Mouse (Mus musculus): ENCODE measurements at regions not wholly inside any gene's neighbourhood (a gene's known extent, or its start where the extent isn't known, plus 50 kb on each side); places are given as distances from the start of the nearest gene placed in this dataset.

DNA sequence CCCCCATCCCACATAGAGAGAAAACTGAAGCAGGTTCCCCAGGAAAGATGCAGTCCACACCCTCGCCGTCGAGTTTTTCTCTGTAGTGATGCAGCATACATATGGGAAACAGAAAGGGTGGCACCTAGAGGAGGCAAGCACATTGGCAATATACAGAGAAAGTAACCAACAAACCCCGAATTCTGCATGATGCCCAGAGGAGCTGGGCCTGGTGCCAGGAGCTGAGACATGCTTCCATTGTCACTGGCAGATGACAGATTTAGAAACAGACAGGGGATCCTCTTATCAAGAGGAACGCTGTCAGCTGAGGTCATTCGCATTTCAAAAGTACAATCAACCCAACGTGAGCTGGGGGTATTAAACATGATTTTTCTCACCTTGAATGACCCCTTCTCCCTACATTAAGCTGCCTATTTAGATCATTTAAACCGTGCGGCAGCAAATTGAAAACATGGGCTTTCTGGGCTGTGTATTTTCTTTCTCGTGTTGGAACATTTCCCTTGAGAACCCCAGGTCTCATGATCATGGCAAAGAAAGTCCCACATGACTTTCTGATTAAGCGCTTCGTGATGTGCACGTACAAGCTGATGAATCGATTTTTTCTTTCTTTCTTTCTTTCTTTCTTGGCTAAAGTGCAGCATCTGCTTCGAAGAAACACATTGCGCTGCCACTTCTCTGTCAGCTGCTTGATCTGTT lies 118.4 kb upstream of the Rnaseh2b start:
- in situ Hi-C loops (cut with MseI, MboI) = no loop called here

DNA sequence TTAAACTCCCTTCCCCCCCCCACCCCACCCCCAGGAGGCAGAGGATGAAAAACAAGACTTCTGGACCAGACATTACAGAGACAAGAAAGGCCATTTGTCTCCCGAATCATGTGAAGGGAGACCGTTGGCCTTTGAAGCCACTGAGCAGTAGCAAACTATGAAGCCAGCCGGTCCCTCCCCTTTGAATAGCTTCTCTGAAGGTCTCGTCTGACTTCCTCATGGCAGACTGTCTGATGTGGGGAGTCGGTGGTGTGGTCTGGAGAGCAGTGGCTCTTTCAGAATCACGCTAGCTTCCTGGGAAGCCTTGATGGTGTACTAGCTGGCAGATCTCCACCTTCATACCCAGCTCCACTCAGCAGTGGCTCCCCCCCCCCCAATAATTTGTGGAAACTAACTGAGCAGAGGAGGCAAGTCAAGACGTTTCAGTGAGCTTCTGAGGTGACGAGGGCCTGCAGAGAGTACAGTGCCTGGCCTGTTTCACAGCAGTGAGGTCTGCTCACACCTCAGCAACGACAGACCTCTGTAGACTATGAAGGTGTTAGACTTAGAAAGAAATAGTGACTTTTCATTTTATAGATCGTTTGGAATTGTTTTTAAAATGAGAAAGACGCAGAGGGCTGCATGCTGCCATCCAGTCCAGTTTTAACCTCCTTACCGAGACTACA lies 116.9 kb upstream of the Rnaseh2b start:
- in situ Hi-C loops (cut with MseI, MboI) = no loop called here

DNA sequence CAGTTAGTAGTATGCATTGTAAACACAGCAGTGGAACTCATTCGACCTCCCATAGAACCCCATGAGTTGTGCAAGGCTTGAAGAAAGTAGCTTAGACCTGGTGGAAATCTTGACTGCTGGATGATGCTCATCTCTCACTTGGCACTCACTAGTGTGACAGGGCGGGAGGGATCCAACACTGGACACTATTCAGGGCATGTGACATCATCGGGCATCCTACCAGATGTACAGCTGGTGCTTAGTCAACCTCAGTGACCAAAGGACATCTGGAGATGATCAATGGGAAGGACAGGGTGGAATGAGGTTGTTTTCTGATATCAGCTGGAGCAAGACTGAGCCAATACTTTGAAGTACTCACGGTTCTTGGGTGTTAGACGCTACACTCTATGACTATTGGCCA lies 114.9 kb upstream of the Rnaseh2b start:
- in situ Hi-C loops (cut with MseI, MboI) = no loop called here

DNA sequence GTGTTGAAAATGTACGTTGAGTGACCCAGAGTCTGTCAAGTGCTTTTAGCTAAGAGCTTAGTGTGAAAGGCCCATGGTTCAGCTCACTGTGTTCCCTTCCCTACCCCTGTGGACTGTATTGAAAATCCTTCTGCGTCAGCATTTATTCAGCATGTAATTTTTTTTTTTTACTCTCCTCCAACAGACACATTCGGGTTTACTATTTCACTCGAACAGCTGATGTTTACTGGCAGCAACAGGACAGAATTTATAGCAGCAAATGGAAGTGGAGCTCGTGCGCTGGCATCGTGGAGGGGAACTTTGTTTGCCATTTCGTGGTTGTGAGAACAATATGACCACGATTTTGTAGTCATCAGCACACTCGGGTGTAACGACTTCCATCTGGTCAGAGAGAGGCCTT lies 105.0 kb upstream of the Rnaseh2b start:
- in situ Hi-C loops (cut with MseI, MboI) = no loop called here

DNA sequence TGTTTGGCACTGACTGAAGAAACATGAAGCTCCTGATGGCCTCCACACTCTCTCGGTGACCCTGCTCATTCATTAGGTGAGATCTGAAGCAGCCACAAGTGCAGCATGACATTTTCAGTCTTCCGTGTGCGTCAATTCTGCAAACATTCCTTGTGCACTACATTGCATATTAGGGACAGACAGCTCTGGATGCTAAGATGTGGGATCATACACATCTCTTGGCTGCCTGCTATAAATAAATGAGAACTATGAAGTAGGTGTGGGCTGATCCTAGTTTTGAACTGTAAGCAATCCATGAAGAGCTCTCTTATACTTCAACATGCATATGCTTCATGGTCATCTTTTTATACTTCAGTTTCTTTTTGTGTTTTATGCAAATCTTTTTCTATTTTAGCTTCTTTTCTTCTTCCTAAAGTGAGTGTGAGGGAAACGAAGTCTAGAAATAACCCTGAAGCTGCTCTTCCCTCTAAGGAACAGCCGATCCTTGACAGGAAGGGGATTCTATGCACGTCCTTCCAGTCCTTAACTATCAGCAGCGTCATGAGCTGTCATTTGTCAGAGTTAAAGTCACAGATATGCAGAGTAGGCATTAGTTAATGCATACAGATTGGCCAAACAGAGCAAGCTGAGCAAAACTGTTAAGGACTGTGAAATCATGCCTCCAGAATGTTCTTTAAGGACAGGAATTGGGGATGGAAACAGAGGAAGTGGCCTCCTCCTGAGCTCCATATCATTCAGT lies 104.1 kb upstream of the Rnaseh2b start:
- in situ Hi-C loops (cut with MseI, MboI) = no loop called here

DNA sequence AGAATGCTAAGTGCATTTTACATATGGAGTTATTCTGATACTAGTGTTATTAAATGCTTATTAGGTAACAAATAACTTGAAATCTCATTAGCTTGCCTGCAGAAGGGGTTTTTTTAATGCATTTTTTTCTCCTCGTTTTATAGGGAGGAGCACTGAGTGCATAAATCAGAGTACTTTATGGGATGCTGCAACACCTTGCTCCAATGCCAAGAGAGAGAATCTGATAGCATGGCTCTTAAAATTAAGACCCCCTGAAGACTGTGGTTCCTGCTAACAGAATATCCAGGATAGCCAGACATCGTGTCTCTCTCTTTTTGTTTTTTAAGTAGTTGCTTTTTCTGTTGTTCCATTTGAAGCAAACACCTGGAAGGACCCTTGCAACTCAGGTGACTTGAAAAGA lies 100.8 kb upstream of the Rnaseh2b start:
- in situ Hi-C loops (cut with MseI, MboI) = no loop called here

DNA sequence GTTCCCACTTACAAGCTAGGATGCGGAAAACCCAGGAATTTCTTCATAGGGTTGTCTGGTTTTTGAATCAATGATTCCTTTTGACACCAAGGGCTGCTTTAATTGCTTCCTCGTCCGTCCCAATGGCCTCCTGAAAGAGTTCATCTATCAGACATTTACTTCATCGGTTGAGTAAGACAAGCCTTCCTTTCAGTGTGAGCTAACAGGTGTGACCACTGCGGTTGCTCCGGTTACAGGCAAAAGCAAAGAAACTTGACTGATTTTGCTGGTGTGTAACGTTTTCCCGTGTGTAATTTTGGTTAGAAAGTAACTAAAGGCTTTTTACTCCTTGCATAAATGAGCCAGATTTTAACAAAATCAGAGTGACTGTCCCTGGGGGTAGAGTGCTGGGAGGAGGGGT lies 99.6 kb upstream of the Rnaseh2b start:
- in situ Hi-C loops (cut with MseI, MboI) = no loop called here

DNA sequence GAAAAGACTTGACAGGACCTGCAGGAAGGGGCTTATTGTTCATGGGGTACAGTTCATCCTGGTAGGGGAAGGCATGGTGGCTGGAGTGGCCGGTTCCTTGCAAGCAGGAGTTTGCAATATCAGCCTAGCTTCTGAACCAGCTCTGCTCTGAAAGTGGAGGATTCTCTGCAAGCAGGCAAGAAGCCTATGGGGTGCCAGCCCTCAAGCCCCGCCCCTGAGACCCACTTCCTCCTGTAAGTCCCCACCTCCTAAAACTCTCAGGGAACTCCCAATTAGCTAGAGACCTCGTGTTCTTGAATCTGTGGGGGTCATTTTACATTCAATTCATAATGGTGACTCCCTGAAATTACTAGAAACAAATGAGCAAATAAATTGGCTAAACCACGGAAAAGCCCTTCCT lies 99.0 kb upstream of the Rnaseh2b start:
- in situ Hi-C loops (cut with MseI, MboI) = no loop called here

DNA sequence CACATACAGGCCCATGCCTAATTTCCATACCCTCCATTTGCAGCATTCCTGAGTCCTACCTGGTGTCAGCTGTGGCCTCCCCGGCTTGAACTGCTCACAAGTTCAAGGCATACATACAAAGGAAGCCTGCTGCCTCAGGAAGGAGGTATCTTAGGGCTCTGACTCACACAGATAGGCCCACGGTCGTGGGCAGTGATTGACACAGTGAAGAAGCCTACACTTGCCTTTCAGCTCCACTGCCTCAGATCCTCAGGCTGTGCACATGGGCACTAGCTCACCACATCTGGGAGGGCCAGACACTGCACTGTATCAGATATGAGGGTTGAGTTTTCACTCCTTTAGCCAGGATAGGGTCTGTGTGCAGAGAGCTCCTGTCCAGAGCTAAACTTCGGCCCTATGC lies 95.6 kb upstream of the Rnaseh2b start:
- in situ Hi-C loops (cut with MseI, MboI) = no loop called here

DNA sequence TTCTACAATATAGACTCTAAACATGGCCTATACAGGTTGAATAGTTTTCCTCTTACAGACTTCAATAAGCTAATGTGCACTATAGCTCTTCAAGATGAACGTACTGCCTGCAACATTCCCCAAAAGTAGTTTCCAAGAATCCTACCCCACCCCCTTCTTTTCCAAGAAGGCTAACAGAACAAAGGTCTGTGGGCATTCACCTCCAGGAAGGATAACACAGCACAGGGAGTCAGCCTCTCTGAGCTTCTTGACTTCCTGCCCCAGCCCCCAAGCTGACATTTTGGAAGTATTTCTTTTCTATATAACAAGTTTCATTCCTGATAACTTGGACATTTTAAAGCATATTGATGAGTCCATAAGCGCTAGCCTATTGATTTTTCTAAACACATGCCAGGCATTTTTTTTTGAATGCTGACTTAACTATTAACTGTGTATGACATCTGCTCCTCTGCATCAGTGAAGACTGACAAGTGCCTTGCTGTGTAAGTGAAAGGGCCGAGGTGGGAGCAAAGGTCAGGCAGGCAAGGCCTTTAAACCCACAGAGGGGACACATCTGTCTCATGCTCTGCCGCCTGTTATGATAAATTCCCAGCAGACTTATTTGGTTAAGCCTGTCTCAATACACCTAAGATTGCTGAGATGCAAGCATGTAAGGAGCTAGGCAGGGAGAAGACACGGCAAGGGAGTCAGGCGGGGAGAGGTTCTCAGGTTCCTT lies 93.8 kb upstream of the Rnaseh2b start:
- in situ Hi-C loops (cut with MseI, MboI) = no loop called here

DNA sequence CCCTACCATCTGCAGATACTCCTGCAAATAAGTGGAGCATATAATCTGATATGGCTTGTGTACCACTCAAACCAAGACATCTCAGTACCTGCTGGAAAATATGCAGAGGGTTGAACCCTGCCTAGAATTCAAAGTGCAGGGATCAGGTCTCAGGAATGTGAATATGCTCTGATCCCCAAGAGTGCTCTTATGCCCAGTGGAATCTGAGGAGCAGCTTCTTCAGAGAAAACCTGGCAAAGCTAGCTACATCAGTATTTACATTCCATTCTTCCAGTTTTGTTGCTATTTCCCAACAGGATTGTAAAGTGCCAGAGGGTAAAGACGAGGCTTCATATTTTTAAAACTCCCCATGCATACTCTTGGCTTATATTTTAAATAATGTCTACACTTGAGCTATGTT lies 77.3 kb upstream of the Rnaseh2b start:
- in situ Hi-C loops (cut with MseI, MboI) = no loop called here

DNA sequence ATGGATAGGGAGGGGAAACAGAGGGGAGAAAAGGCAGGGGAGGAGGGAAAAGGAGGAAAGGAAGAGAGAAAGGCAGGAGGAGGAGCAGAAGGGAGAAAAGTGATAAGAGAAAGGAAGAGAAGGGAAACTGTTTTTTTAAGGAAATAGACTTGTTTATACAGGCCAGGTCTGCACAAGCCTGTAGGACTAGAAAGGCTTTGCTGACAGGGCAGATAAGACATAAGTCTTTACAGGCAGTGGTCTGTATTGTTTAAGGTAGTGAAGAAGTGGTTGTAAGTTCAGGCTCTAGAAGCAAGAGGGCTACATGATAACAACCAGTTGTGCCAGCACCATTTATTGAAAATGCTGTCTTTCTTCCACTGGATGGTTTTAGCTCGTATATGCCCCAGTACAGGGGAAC lies 75.4 kb upstream of the Rnaseh2b start:
- in situ Hi-C loops (cut with MseI, MboI) = no loop called here

DNA sequence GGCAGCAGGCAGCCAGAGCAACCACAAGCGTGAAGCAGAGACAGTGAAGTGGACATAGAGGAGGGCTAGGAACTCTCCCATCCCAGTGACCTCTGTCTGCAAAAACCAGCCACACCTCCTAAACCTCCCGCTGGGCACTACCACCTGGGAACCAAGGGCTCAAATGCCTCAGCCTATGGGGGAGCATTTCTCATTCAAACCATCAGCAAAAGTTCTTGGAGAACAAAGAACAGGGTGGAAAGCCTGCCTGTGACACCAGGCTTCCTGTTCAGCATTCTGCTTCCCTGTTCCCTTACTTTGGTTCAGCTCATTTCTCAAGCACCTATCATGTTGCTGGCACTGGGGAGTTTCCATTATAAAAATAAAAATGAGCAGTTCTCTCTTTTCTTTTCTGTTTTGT lies 74.4 kb upstream of the Rnaseh2b start:
- in situ Hi-C loops (cut with MseI, MboI) = no loop called here

DNA sequence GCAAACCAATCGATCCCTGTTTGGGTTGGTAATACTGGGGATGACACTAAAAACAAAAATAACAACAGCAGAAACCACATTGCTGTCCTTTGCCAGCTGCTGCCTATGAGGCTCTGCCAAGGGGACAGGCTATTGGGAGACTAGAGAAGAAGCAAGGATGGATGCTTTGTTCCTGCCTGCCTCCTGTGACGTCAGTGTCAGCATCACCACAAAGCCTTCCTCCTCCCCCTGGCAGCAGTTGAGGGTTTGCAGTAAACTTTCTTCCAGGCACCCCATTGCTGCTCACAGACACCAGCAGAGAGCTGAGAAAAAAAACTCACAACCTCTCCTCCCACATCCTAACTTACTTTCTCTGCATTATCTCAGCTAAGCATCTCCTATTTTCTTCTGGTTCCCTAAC lies 73.7 kb upstream of the Rnaseh2b start:
- in situ Hi-C loops (cut with MseI, MboI) = no loop called here

DNA sequence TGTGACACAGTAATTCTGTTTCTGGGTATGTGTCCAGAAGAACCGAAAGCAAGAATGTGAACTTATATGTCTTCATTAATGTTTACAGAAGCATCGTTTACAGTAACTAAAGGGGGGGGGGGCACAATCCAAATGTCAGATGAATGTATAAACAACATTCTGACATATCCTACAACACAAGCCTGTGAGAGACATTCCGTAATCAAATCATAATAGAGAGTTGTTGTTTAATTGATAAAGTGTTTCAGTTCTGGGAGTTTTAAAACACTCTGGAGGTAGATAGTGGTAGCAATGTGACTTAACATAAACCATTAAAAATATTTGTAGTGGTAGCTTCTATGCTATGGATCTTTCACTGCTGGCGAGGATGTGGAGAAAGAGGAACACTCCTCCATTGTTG lies 71.6 kb upstream of the Rnaseh2b start:
- in situ Hi-C loops (cut with MseI, MboI) = no loop called here
